Mouse (Mus musculus) central nervous system, embryonic 18 days (tissue): ENCODE data around the gene Vwa2. TPM values are rescaled to one million over a fixed set of nuclear protein-coding genes. Genes with fewer than 3 reads are reported as not detected.

Source experiments
- polyA plus RNA-seq: library from polyadenylated mRNA; depleted of rRNA; stranded (reverse); fragments of >200 nt; gene quantifications from 2 replicates; pipeline ENCODE4 v1.2.3, GENCODE M21; 2012; rRNA removed

Vwa2 gene
- polyA plus RNA-seq: 0.66 and 0.94 TPM in 2 replicates

DNA sequence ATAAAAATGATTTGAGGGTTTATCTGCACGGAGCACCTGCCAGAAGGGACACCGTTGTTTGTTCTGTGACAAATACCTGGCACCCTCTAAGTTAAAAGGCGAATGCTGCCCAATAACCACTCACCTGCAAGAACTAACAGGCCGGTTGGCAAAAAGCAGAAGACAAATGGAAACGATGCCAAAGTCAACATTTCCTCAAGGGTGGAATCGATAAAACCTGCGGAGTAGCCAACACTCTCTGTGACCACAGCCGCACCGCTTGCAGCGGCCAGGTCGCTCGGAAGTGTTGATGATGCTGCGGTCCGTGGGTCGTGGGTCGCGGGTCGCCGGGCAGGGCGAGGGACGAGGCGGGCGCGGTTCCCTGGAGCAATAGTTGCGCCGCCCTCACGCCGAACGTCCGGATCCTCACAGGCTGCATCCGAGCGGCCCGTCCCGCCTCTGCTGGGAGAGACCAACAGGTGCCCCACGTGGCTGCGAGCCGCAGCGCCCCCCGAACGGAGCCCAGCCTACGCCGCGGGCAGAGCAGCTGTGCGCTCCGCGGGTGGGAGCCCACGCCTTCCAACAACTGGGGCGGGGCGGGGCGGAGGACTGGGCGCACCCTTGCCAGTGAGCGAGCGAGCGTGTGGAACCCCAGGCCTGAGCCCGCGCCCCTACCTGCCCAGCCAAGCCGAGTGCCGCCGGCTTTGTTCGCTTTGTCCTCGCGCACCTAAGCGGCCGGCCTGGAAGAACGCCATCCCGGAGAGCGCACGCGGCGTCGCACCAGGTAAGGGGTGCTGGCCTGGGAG lies at the start of gene Vwa2:
Vwa2 (plus strand) TSS at position 434 of the 785 bp plus-strand sequence.

DNA sequence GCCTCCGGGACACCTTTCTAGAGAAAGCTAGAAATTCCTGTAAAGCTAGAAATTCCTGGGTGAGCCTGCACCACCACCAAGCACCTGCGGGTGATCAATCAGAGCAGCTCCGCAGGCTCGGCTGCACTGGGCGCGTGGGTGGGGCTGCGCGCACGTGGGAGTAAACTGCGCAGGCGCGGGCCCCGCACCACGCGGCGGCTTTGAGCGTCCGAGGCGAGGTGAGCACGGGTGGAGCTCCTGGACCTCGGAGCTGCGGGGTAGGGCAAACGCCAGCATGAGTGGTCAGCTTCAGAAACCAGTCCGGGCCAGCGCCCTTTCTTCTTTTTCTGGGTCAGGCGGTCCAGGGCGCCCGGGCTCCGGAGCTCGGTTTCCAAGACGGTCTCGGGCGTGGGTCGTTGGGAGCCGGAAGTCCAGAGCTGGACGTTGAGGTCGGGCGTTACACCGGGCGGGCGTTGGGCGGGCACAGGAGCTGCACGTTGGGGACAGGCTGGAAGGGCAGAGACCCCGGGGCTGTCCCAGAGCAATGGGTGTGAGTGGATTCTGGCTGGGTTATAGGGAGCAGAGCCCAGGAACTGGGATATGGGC lies 47.9 kb upstream of the Vwa2 start, which contains the start of gene Tdrd1:
Tdrd1 (plus strand) TSS at position 163 of the 585 bp plus-strand sequence.

Other genes with a start within 250 kb of the Vwa2 start
- gene Adrb1, start 152.1 kb upstream of the Vwa2 start, polyA plus RNA-seq: 4.5 and 6.2 TPM in 2 replicates
- 14.8 and 15.7 TPM in 2 replicates for gene Ccdc186, start 52.1 kb upstream of the Vwa2 start, polyA plus RNA-seq
- 1.7 TPM in 2 replicates for gene Tdrd1, start 48.0 kb upstream of the Vwa2 start, polyA plus RNA-seq
- 8.9 and 9.1 TPM in 2 replicates for gene Afap1l2, start 134.0 kb downstream of the Vwa2 start, polyA plus RNA-seq